26 mouse cellular contexts compared by ENCODE assay signal in genomic region chr13:118411297-118411992, GRCm38 (mm10). TPM values are rescaled to one million over a fixed set of nuclear protein-coding genes. Genes with fewer than 3 reads are reported as not detected.
DNase-seq lines count a peak whose midpoint lies in the region; ATAC-seq and TF ChIP-seq lines count a peak whose summit lies in the region.
"Had no signal": no experiment of that assay in that cellular context is flagged by ENCODE, and none has a peak within 500 bp of the region (broad histone marks: within the 10 kb centered on the region; RNA-seq: fewer than 3 reads in every experiment).

No protein-coding gene starts in this region.

- H3K4me2 ChIP-seq in kidney, embryonic 14.5 days (replicated peaks; ENCODE audit: low read depth, low read length), result no peak overlapping the region
- H3K4me2 ChIP-seq in stomach, embryonic 16.5 days (ENCODE audit: low read depth, low read length), result no peak overlapping the region
- no peak overlapping the region for H3K4me2 ChIP-seq in stomach, postnatal 0 days (replicated peaks; ENCODE audit: low read depth)
- peak overlapping the region; percentile 30 for H3K4me2 ChIP-seq in intestine, postnatal 0 days (replicated peaks; ENCODE audit: low read depth)
- H3K4me2 ChIP-seq: embryonic facial prominence, embryonic 12.5 days; embryonic facial prominence, embryonic 15.5 days; heart, embryonic 12.5 days; heart, embryonic 15.5 days; hindbrain, embryonic 13.5 days had no signal

- no peaks in the 10 kb centered on the region for H3K4me1 ChIP-seq in kidney, embryonic 14.5 days (ENCODE audit: control insufficient read depth, insufficient read depth, low read length)
- no peaks in the 10 kb centered on the region for H3K4me1 ChIP-seq in stomach, embryonic 16.5 days (ENCODE audit: control insufficient read depth, insufficient read depth, low read length)
- H3K4me1 ChIP-seq in stomach, postnatal 0 days (replicated peaks; ENCODE audit: control insufficient read depth, insufficient read depth), result no peaks in the 10 kb centered on the region
- no peaks in the 10 kb centered on the region for H3K4me1 ChIP-seq in intestine, postnatal 0 days (replicated peaks; ENCODE audit: control insufficient read depth, insufficient read depth, low read length)
- H3K4me1 ChIP-seq: embryonic facial prominence, embryonic 12.5 days; embryonic facial prominence, embryonic 15.5 days; heart, embryonic 12.5 days; heart, embryonic 15.5 days; hindbrain, embryonic 10.5 days; hindbrain, embryonic 13.5 days had no signal

- H3K4me3 ChIP-seq in kidney, embryonic 14.5 days (ENCODE audit: low read length), result no peak overlapping the region
- no peak overlapping the region for H3K4me3 ChIP-seq in stomach, embryonic 16.5 days (replicated peaks; ENCODE audit: low read length)
- no peak overlapping the region for H3K4me3 ChIP-seq in stomach, postnatal 0 days (ENCODE audit: low read depth, low read length)
- H3K4me3 ChIP-seq in intestine, postnatal 0 days (ENCODE audit: low read depth, low read length), result no peak overlapping the region
- H3K4me3 ChIP-seq: embryonic facial prominence, embryonic 12.5 days; embryonic facial prominence, embryonic 15.5 days; heart, embryonic 12.5 days; heart, embryonic 15.5 days; hindbrain, embryonic 10.5 days; hindbrain, embryonic 13.5 days had no signal

- TF ChIP-seq CTCF in stomach, postnatal 0 days (IDR thresholded peaks at IDR 0.05; ENCODE audit: low read depth), result no peak
- no peak for TF ChIP-seq CTCF in intestine, postnatal 0 days (IDR thresholded peaks at IDR 0.05; ENCODE audit: low read depth)

- no peak overlapping the region for H3K9ac ChIP-seq in kidney, embryonic 14.5 days (ENCODE audit: low read depth, low read length)
- no peak overlapping the region for H3K9ac ChIP-seq in stomach, embryonic 16.5 days (ENCODE audit: low read length)
- H3K9ac ChIP-seq in stomach, postnatal 0 days (ENCODE audit: low read length), result no peak overlapping the region
- no peak overlapping the region for H3K9ac ChIP-seq in intestine, postnatal 0 days (ENCODE audit: low read depth, low read length)
- H3K9ac ChIP-seq: embryonic facial prominence, embryonic 12.5 days; embryonic facial prominence, embryonic 15.5 days; forebrain, postnatal 0 days; heart, embryonic 12.5 days; heart, embryonic 15.5 days; hindbrain, embryonic 13.5 days had no signal

- H3K36me3 ChIP-seq in kidney, embryonic 14.5 days (ENCODE audit: control insufficient read depth, insufficient read depth, low read length), result no peaks in the 10 kb centered on the region
- H3K36me3 ChIP-seq in stomach, embryonic 16.5 days (ENCODE audit: control insufficient read depth, insufficient read depth, low read length), result no peaks in the 10 kb centered on the region
- no peaks in the 10 kb centered on the region for H3K36me3 ChIP-seq in stomach, postnatal 0 days (ENCODE audit: control insufficient read depth, insufficient read depth, low read length)
- no peaks in the 10 kb centered on the region for H3K36me3 ChIP-seq in intestine, postnatal 0 days (ENCODE audit: control insufficient read depth, insufficient read depth)
- H3K36me3 ChIP-seq: embryonic facial prominence, embryonic 12.5 days; embryonic facial prominence, embryonic 15.5 days; heart, embryonic 12.5 days; heart, embryonic 15.5 days; hindbrain, embryonic 10.5 days; hindbrain, embryonic 13.5 days had no signal

- no peaks in the 10 kb centered on the region for H3K27me3 ChIP-seq in kidney, embryonic 14.5 days (ENCODE audit: control insufficient read depth, insufficient read depth, low read length)
- H3K27me3 ChIP-seq in stomach, embryonic 16.5 days (ENCODE audit: control insufficient read depth, insufficient read depth, low read length), result no peaks in the 10 kb centered on the region
- H3K27me3 ChIP-seq in stomach, postnatal 0 days (ENCODE audit: control insufficient read depth, insufficient read depth, low read length), result no peaks in the 10 kb centered on the region
- no peaks in the 10 kb centered on the region for H3K27me3 ChIP-seq in intestine, postnatal 0 days (replicated peaks; ENCODE audit: control insufficient read depth, insufficient read depth, low read length)
- H3K27me3 ChIP-seq: embryonic facial prominence, embryonic 12.5 days; embryonic facial prominence, embryonic 15.5 days; heart, embryonic 12.5 days; heart, embryonic 15.5 days; hindbrain, embryonic 13.5 days had no signal

- no peak overlapping the region for H3K27ac ChIP-seq in kidney, embryonic 14.5 days (ENCODE audit: low read depth, low read length)
- H3K27ac ChIP-seq in stomach, embryonic 16.5 days (ENCODE audit: low read length), result no peak overlapping the region
- no peak overlapping the region for H3K27ac ChIP-seq in stomach, postnatal 0 days (replicated peaks)
- no peak overlapping the region for H3K27ac ChIP-seq in intestine, postnatal 0 days (ENCODE audit: low read depth, low read length)
- H3K27ac ChIP-seq: embryonic facial prominence, embryonic 12.5 days; embryonic facial prominence, embryonic 15.5 days; heart, embryonic 15.5 days; hindbrain, embryonic 10.5 days; hindbrain, embryonic 13.5 days had no signal

- no peaks in the 10 kb centered on the region for H3K9me3 ChIP-seq in kidney, embryonic 14.5 days (ENCODE audit: control insufficient read depth, low read length)
- H3K9me3 ChIP-seq in stomach, embryonic 16.5 days (replicated peaks; ENCODE audit: control insufficient read depth, low read length), result no peaks in the 10 kb centered on the region
- no peaks in the 10 kb centered on the region for H3K9me3 ChIP-seq in stomach, postnatal 0 days (ENCODE audit: control insufficient read depth, low read length)
- H3K9me3 ChIP-seq in intestine, postnatal 0 days (ENCODE audit: control insufficient read depth), result no peaks in the 10 kb centered on the region
- H3K9me3 ChIP-seq: embryonic facial prominence, embryonic 12.5 days; embryonic facial prominence, embryonic 15.5 days; heart, embryonic 12.5 days; heart, embryonic 15.5 days; hindbrain, embryonic 10.5 days; hindbrain, embryonic 13.5 days had no signal

- DNase-seq in kidney, adult 8-10 months, result no peak
- DNase-seq in stomach, postnatal 0 days (ENCODE audit: low spot score), result no peak
- DNase-seq in gastrocnemius, adult 18-20 months (ENCODE audit: low spot score), result no peak
- DNase-seq: adrenal gland, postnatal 10 days; adrenal gland, postnatal 36 days; cerebellum, adult 18-20 months; cerebellum, adult 9-10 months; cerebellum, postnatal 25 days; forebrain, postnatal 0 days; gastrocnemius, postnatal 25 days; heart, adult 18-20 months; heart, postnatal 10 days; heart, postnatal 36 days had no signal

- 0 out of 2 replicates have a peak, but pooled peaks have one; percentile 35 for ATAC-seq in kidney, embryonic 14.5 days (ENCODE audit: low FRiP score, low TSS enrichment)
- 0 out of 2 replicates have a peak, but pooled peaks have one; percentile 29 for ATAC-seq in stomach, embryonic 16.5 days (ENCODE audit: insufficient read depth, low FRiP score)
- no peak for ATAC-seq in stomach, postnatal 0 days (ENCODE audit: low FRiP score, low TSS enrichment)
- ATAC-seq in intestine, postnatal 0 days, result peak; percentile 87
- ATAC-seq: activated CD4-positive, CD25-positive, alpha-beta regulatory T cell, adult 4 months; forebrain, embryonic 14.5 days; forebrain, postnatal 0 days; hindbrain, embryonic 16.5 days had no signal

- TF ChIP-seq EP300 in stomach, postnatal 0 days (optimal IDR thresholded peaks at IDR 0.05), result no peak

- 69% methylated on average over 6 of the region's 6 CpGs for WGBS in kidney, embryonic 14.5 days
- 54% methylated on average over 6 of the region's 6 CpGs for WGBS in stomach, embryonic 16.5 days
- 47% methylated on average over 6 of the region's 6 CpGs for WGBS in stomach, postnatal 0 days
- 34% methylated on average over 6 of the region's 6 CpGs for WGBS in intestine, postnatal 0 days

RNA-seq across cellular contexts. Expression of gene Mrps30, which starts 24.4 kb away (rescaled TPM):
- polyA plus RNA-seq in kidney, embryonic 14.5 days (2014; fragmentation: Nextera tagmentation; extraction: Ambion mirVana), result 38.8 and 41.4 TPM in 2 replicates
- polyA plus RNA-seq in stomach, embryonic 16.5 days (2015; fragmentation: Nextera tagmentation; extraction: Ambion mirVana), result 20.4 and 21.6 TPM in 2 replicates
- polyA plus RNA-seq in stomach, postnatal 0 days (2015; fragmentation: Nextera tagmentation; extraction: Ambion mirVana), result 21.4 and 22.2 TPM in 2 replicates
- 20.2 and 21.4 TPM in 2 replicates for polyA plus RNA-seq in intestine, postnatal 0 days (2015; fragmentation: Nextera tagmentation; extraction: Ambion mirVana)
- total RNA-seq in gastrocnemius, adult 18-20 months (2021), result 10 to 100 TPM; 16.0 to 16.9 TPM

RNA-seq across cellular contexts. Expression of gene B430218F22Rik, which starts 25.0 kb away (rescaled TPM):
- polyA plus RNA-seq in kidney, embryonic 14.5 days (2014; fragmentation: Nextera tagmentation; extraction: Ambion mirVana), result 0.41 and 1.2 TPM in 2 replicates
- polyA plus RNA-seq in stomach, embryonic 16.5 days (2015; fragmentation: Nextera tagmentation; extraction: Ambion mirVana), result 0.53 and 0.57 TPM in 2 replicates
- polyA plus RNA-seq in stomach, postnatal 0 days (2015; fragmentation: Nextera tagmentation; extraction: Ambion mirVana), result 1.2 and 1.3 TPM in 2 replicates
- polyA plus RNA-seq in intestine, postnatal 0 days (2015; fragmentation: Nextera tagmentation; extraction: Ambion mirVana), result 0.63 and 0.93 TPM in 2 replicates
- total RNA-seq in gastrocnemius, adult 18-20 months (2021), result under 1 TPM in 1 of 2 experiments, not detected in 1; 0.19 TPM
- total RNA-seq: adrenal gland, postnatal 36 days; gastrocnemius, adult 8-10 months; heart, postnatal 10 days had no signal
